Mouse (Mus musculus) thymus, adult 2 months (tissue): ENCODE data around the gene 8030474K03Rik.

Source experiments
- CTCF ChIP-seq: fragments of 200-500 bp; IDR thresholded peaks from 2 replicates; pipeline ENCODE4 v1.5.1; 2012; ENCODE audit warnings: mild to moderate bottlenecking, control low read depth, low read length, moderate library complexity, borderline replicate concordance; ENCODE audit not compliant: control insufficient read depth, poor library complexity, insufficient read depth; ENCODE audit errors: extremely low read depth
- POLR2A ChIP-seq: fragments of 200-500 bp; IDR thresholded peaks from 2 replicates; pipeline ENCODE4 v1.6.1; 2012; ENCODE audit warnings: mild to moderate bottlenecking, low read length, control low read depth, moderate library complexity; ENCODE audit not compliant: control insufficient read depth, poor library complexity, insufficient read depth; ENCODE audit errors: extremely low read depth

GRCm38 (mm10) chrX:101769478-101769877 lies 25.0 kb upstream of the 8030474K03Rik start:
- no peak for TF ChIP-seq CTCF
- no peak for TF ChIP-seq POLR2A
